Mouse (Mus musculus) retina, postnatal 1 day (tissue): ENCODE data around the gene Gm826.

Experiments
- DNase-seq: peaks from one replicate; pipeline ENCODE4 v3.0.0-alpha.2; 2012

Gene Gm826

DNA sequence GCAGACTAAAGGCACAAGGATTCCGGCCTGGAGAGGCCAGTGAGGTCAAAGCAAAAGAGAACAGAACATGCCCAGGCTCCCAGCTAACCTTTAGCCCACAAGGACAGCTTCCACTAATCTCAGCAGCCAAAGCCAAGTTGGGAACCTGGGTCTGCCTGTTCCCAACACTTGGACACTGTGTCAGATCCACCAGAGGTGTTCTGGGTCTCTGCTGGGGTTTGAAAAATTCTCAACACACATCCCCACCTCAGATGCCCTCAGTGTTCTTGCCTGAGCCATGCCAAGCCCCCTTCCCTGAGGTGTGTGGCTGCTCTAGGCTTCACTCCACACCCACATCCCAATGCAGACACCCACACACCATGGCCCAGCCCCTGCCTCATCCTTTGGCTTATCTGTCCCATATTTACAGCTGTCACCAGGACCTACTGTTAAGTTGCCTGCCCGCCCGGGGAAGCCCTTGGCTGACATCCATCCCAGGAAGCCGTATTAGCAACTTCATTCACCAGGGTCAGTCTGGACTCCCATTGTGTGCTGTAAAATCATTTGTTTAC lies at the start of gene Gm826:
Gene Gm826, minus strand, starts transcription at position 52 of the 551 bp plus-strand sequence.
- no peak for DNase-seq

DNA sequence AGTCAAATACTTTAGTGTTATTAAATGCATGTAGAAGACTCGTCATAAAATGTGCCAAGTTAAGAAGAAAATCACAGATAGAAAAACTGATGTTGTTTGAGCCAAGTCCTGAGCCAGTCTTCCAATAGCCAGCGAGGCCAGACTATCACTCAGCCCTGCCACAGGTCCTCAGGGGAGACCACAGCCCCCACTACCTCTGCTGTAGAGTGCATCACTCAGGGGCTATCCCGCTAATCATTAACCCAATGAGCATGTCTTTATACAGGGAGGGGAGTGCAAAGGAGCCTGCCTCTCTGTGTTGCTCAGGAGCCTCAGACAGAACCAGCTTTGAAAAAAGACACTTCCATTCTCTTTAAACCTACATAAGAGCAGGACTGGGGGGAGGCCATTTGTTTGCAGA lies 49.5 kb upstream of the Gm826 start:
- DNase-seq, result no peak

DNA sequence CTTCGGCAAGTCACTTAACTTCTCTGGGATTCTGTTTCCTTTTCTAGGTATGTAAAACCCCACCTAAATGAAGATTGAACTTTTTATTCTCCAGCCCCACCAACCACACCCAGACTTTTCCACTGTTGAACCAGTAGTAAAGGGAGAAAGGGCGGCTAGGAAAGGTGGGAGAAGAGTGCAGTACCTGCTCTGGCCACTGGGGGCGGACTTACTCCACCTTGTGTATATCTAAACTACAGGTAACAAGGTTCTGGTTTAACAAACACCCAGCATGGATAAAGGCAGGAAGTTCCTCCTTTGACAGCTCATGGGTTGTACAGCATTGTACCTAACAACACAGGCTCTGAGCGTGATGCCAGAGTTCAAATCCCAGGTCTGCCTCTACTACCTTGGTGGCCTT lies 44.3 kb upstream of the Gm826 start:
- DNase-seq, result peak; percentile 35

DNA sequence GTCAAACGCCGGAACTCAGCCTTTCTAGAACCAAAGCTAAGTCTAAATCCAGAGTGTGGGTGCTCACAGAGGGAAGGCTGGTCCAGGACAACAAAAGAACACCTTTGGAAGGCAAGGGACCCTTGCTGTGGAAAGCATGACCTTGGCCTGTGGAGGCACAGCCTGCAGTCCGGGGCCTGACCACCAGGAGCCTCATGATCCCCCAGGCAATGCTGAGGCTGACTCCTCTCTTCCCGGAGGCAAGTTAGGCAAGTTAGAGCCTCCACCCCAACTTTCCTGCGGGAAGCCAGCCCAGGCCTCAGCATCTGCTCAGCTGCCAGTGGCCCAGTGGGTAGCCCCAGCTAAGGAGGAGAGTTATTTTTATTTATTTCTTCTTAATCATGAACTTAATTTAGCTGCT lies 42.3 kb upstream of the Gm826 start:
- no peak for DNase-seq

DNA sequence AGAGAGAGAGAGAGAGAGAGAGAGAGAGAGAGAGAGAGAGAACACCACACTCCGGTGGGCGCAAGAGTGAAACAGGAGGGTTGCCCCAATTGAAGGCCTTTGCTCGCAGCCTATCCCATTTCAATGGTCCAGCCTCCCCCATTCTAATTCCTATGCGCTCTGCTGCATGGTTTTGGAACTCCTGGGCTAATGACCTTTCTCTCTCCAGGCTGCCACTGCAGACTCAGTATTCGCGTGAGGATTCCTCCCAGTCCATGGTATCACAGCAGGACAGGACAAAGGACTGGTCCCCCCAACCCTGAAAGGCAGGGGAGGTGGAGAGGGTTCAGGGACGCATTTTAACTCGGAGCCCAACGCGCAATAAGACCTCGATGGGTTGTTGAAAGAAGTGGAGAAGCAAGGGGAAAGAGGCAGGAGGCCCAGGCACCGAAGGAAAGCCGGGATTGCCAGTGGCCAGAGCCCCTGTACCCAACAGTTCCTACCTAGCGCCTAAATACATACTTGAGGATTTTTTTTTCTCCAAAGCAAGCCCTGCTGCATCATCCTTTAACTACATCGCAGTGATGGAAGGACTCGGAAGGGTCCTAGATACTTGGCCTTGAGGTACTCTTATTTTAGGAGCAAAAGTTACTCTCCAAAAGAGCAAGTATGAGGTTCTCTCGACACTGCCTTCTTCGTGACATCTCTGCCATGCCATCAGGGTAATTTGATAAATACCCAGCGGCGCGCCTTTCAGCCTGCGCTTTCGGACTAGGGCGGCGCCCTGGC lies 35.9 kb upstream of the Gm826 start:
- DNase-seq, result peak; percentile 14

DNA sequence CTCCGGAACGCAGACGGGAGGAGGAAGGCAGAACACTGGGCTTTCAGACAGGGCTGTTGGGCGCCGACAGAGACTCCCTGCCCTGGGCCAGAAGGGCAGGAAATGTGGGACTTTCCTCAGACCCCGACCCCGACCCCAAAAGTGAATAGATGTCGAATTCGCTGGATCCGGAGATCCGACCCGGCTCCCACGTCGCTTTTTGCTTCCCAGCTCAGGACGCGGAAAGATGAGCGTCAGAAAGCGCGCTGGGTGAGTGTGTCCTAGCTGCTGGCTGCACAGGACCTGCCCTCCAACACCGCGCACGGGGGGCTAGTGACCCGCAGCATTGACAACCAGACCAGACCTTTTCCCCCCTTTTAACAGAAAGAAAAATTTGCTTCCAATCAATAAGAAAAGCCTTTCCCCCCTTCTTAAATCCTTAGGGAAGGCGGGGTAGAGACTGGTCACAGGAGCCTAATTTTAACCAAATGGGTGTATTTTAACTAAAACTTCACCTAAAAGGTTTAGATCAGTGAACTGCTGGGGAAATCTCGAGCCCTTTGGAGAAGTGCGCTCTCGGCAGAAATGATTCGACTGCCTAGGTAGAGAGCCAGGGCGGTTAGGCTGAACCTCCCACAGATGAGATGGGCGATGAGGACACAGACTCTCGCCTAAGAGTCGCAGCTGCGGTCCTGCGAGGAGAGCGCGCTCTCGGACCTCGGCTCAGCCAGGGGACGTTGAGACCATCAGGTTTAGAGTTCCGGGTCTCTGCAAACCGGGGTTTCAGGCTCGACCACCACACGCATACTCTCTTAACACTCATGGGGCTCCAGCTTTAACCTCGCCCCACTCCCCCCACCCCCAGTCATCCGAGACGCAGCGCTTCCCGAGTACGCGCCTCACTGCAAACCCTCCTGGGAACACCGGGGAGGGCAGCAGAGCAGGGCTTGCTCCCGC lies 34.7 kb upstream of the Gm826 start:
- peak; percentile 26 for DNase-seq

DNA sequence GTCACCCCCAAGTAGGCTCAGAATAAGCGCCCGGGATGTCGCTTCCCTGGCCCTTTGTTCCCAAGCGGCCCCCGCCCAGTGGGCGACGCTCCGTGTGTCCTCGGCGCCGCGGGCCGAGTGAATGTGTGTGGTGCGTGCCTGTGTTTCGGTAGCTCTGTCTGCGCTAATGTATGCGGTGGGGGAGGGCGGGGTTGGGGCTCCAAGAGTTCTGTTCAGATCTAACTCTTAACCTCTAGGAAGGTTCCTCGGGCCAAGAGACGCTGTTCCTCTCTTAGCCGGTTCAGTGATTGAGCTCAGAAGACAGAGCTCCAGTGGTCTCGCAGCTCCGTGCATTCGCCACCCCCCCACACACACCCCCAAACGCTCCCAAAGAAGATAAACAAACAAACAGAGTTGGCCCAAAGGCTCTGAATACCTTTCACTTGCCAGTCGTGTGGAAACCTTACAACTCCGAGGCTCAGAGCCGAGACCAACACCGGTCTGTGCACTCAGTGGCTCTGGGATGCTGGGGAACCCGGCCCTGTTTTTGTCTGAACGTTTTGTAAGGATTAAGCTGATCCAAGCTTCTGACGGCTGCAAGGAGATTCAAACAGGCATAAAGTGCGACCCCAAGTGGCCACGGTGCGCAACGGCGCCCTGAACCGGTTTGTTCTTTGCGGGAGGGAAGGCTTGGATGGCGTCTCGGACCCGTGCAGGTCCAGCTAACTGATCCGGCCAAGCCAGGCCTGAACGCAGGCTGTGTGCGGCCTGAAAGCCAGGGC lies 33.7 kb upstream of the Gm826 start:
- DNase-seq, result peak; percentile 93

DNA sequence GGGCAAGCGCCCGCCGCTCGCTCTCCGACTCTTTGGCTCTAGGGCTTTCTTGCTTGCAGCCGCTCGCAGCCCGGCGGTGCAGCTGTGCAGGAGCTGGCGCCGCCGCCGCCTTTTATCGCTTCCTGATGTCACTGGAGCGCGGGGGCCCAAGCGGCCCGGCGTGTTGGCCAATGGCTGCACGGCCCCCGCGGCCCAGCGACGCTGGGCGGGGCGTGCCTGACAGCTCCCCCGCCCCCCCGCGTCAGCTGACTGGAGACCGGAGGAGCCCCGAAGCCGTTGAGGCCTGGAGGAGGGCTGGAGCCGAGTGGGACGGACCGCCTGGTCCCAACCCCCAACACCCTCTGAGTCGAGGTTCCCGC lies 33.0 kb upstream of the Gm826 start, which contains the start of gene Mafb:
Gene Mafb, minus strand, starts transcription at position 86 of the 359 bp plus-strand sequence.
- DNase-seq, result peak; percentile 95

DNA sequence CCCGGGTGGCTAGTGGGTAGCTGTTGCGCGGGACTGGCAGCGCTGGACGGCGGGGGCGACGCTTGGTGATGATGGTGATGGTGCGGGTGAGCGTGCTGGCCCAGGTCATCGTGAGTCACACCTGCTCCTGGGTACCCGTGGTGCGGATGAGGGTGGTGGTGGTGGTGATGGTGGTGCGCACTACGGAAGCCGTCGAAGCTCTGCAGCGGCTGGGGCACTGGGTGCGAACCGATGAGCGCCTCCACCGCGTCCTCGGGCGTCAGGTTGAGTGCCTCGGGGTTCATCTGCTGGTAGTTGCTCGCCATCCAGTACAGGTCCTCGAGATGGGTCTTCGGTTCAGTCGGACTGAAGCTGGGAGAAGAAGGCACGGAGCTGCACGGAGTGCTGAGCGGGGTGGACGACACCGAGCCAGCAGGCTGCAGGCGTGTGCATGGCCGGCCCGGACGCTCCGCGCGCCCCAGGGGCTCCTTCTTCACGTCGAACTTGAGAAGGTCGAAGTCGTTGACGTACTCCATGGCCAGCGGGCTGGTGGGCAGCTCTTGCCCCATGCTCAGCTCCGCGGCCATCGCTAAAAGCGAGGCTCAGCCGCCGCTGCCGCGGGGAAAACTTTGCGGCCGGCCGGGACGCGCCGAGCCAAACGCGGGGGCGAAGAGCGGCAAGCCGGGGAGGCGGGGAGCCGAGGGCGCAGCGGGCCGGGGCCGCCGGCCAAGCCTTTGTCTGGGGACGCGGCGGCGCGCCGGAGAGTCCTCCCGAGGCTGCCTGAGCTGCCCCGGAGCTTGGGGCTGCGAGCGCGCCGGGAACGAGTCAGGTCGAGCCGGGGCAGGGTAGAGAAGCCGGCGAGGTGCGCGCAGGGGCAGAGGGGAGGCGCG lies 32.4 kb upstream of the Gm826 start:
- no peak for DNase-seq

DNA sequence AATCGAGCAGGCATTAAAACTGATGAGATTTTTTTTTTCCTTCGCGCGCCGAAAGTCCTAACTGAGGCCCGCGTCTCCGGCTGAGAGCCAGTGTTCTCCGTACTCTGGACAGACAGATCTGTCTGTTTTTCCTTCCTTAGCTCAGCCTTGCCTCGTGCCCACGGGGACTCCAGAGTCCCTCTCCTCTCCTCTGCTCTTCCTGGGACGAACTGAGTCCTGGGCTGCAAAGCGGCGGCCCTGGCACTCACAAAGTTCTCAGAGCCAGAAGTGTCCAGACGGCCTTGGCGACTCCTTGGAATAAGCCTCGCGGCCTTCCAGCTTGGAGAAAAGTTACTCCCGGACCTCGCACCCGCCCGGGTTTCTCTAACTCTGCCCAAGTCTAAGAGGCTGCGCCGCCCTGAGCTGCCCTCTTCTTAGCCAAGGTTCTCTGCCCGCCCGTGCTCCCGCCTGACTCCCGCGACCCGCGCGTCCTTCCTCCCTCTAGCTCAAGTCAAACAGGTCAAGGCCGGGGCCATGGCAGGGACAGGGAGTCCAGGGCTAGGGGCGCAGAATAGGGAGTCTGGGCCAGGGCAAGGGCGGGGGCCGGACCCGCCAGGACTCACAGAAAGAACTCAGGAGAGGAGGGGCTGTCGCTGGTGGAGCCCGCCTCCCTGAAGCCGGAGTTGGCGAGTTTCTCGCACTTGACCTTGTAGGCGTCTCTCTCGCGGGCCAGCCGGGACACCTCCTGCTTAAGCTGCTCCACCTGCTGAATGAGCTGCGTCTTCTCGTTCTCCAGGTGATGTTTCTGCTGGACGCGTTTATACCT lies 31.3 kb upstream of the Gm826 start:
- peak; percentile 39 for DNase-seq

DNA sequence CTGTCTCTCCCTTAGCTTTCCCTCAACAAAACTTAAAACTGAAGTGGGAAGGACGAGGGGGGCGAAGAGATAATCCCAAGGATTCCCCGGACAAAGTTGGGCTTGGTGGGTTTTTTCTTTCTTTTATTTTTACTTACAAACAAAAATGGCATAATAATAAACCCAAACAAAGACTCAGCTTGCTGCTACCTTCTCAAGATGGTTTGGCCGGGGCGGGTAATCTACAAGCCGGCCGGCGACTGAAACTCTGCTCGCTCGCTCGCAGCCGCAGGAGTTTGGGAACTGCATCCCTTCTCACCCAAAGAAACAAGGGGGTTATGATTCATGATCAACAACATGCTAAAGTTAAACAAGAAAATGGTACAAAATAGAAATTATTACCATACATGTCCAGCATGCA lies 30.7 kb upstream of the Gm826 start:
- DNase-seq, result no peak

DNA sequence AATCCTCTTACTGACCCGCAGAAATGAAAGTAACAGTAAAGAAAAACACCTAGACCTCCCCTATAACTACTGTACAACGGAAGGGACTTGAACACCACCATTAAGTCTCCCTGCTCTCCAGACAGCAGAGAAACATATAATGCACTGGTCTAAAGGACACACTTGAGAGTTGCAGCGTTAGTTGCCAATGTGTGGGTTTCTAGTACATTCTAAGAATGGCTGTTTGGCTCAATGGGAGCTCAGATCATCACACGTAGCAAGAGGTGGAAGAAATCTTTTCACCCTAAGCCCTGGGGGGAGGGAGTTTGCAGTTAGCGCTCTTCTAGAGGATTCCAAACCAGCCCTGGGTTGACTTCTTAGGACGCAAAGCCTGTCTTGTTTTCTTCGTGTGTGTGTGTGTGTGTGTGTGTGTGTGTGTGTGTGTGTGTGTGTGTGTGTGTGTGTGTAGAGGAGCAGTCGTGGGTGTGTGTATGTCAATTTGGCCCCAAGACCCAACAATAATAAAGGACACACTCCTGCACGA lies 30.2 kb upstream of the Gm826 start:
- peak; percentile 33 for DNase-seq

DNA sequence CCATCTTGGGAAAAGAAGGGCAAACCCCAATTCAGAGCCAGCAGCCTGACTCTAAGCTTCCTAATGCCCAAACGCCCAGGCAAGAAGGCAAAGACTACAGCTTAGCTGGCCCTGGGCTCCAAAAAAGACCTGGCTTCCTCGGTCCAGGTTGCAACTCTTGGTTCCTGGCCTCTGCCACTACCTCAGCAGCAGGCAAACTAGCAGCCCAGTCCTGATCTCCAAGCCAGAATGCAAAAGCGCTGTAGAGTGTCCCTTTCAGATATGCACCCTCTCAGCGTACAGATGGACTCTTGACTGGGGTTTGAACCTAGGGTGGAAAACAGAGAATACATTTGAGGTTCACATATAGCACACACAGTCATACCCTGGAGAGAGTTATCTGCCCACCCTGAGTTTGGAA lies 29.2 kb upstream of the Gm826 start:
- DNase-seq, result no peak

DNA sequence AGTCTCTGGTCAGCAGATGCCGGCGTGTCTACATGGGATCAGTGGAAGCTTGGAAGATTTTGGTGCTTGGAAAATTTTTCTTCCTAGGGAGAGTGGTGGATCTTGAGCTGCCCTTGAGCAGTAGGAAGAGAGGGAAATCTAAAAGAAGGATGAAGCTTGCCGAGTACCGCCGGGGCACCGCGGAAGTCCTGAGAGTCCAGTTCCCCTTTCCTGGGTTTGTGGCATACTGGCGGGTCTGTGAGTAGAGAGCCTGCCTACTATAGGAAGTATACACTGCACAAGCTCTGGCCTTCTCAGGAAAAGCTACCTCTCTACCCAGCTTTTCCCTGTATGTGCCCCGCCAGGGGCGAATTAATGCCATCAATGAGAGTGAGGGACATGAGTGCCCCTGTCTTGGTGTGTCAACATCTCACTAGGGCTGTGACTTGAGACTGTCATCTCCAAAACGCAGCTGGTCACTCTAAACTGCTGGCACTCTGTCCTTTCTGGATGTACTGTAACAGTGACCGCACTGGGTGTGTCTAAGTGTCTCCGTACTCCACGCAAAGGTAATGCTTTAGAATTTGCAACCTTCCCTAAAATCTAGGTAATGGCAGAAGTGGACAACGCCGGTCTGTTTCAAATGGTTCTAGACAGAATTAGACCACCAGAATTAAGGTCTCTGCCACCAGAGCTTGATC lies 27.6 kb upstream of the Gm826 start:
- DNase-seq, result no peak

DNA sequence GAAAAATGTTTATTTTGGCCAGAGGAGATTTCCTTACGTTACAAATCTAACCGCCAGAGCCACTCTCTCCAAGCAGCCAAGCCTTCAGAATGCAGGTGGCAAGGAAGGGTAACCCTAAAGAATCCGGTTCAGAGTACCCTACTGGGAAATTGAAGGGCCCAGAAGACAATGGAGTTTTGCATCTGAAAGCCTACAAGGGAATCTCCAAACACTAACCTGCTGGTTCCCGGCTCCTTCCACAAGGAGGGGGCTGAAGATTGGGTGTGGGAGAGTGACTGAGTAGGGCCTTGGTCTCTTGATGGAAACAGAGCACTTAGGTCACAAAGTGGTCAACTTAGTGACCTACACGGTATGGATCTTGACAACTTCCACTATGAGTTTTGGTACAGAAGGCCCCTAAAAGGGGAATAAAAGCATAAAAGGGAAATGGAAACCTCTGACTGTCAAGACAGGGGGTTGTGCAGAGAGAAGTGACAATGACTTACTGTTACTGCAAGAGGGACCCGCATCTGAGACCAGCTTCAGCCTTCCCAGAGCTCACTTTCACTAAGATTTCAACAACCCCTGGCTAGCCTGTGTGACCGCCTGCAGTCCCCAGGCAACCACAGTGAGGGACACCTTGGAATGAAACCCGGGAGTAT lies 26.4 kb upstream of the Gm826 start:
- no peak for DNase-seq

DNA sequence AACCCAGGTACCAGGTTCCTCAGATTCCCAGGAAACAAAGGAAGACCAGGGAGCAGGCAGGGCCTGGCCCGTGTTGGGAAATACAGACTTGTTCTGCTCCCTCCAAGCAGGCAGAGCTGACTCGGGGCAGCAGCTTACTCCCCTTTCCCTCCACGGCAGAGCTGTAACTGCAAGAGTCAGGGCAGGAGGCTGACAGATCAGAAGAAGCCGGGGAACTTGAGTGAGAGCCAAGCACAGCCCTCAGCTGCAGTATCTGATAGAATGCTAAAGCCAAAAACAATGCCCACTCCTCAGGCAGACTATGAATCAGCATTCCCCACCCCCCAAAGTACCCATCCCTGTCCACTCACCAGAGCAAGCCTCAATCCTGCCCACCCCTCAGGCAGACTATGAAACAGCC lies 24.9 kb upstream of the Gm826 start:
- no peak for DNase-seq

DNA sequence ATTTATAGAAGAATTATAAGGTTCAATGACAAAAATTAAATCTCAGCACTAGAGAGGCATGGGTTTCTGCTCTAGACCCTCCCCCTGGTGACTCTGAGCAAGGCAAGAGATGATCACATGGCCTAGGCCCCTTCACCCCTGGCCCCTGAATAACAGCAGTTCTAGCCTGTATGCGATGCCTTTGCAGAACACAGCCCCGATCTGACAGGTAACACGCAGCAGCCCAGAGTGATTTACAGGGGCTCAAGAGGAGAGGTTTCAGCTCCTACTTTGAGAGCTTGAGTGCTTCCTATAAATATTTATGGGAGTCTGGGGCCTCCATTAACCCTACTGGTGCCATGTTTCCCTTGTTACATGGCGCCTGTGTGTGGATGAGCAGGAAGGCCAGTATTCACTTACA lies 23.5 kb upstream of the Gm826 start:
- no peak for DNase-seq

DNA sequence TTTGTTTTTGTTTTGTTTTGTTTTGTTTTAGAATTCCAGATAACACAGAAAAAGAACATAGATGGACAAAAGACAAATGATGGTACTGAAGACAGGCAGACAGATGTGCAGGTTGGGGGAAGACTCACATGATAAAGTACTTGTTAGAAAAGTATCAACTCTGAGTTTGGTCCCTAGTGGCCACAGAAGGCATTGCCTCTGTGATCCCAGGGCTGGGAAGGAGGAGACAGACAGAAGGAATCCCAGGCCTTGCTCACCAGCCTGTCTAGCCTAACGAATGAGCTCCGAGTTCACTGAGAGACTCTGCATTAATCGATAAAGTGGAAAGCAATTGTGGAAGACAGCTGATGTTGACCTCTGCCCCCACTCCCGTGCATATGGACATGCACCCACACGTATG lies 22.2 kb upstream of the Gm826 start:
- DNase-seq, result peak; percentile 55

DNA sequence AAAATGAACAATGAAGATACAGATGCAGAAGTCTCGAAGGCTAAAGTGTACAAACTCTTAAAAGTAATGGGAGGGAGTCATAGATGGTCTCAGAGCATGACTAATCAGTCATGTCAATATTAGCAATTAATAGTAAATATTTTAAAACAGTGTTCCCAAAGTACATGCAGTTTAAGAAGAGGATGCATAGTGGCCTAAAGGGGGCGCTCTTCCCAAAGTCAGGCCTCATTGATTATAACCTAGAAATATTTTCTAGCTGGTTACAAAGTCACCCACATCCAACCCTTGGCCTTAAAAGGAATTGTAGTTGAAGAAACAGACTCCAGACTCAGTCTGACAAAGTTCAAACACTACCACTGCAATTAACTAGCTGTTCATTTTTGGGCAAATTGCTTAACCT lies 20.4 kb upstream of the Gm826 start:
- DNase-seq, result no peak

DNA sequence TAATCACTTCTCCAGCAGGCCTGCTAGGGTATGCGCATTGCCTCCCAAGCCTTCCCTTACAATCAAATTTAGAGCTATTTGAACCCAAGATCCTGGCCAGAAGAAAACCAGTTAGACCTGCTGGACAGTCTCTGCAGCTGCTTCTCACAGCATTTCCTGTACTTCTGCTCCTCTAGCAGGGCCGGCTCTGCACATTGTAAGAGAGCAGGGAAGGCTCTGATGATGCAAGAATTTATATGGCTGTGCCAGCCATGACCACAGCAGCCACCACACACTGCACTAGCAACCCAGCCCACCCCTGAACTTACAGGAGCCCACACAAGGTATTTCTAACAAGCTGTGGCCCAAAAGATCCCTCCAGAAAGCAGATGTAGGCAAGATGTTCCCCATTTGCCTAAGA lies 19.6 kb upstream of the Gm826 start:
- DNase-seq, result no peak
